ENCODE assay signal across 1 mouse cellular context in the genomic region with DNA sequence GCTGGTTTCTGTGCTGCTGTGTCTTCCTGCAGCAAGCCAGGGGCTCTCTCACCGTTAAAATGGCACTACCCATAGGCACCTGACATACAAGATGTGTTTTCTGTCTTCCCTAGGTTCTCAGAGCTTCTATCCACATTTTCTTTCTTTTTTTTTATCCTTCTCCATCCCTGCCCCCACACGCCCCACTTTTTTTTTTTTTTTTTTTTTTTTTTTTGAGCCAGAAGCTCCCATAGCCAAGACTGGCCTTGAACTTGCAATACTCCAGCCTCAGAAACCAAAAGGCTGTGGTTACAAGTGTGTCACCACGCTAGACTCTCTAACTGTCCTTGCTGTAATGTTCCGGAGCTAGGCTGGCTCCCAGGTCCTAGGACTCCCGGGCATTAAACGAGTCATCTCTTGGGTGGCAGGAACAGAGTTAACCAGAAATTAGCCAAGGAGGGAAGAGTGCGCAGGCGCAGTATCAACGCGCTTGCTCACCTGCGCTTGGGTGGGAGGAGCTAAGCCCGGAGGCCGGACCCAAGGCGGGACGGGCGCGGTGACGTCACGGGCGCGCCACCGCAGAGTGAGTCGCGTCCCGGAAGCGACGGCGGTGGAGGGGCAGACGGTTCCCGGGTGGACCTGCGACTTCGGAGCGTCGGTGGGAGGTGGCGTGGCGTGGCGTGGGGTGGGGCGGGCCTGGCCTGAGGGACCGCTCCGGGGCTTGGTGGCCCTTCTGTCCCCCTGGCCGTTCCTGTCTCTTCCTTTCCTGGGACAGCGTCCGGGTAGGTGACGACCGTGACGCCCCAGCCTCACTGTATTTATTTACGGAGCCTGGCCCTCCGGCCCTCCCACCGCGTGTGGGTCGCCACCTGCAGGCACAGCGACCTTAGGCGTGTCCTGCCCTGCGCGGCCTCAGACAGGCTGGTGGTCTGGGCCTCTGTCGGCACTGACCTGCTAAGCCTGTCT.
TF ChIP-seq lines count a peak whose summit lies in the region.

No protein-coding gene starts in this region.

TF ChIP-seq in MEL, 35 proteins besides CTCF, POLR2A, EP300 and RAD21:
- TF ChIP-seq GABPA (IDR thresholded peaks at IDR 0.05; ENCODE audit: low read depth, low read length) (no peak), ZC3H11A (IDR thresholded peaks at IDR 0.05; ENCODE audit: low read depth, low read length) (no peak), MYB (IDR thresholded peaks at IDR 0.05; ENCODE audit: low read depth, low read length) (no peak), ZKSCAN1 (IDR thresholded peaks at IDR 0.05; ENCODE audit: low read depth, low read length) (no peak; the same call in 1 of the 2 replicates), TAL1 (IDR thresholded peaks at IDR 0.05; ENCODE audit: low read length) (no peak), MYC (IDR thresholded peaks at IDR 0.05; ENCODE audit: low read depth, low read length) (0 out of 2 replicates have a peak, but pooled peaks have one; percentile 12), NRF1 (IDR thresholded peaks at IDR 0.05; ENCODE audit: insufficient read depth, low read depth, low read length, poor library complexity, severe bottlenecking) (peak; percentile 86), TCF12 (IDR thresholded peaks at IDR 0.05; ENCODE audit: low read depth, low read length) (peak; percentile 42), HCFC1 (IDR thresholded peaks at IDR 0.05; ENCODE audit: low read depth, low read length) (peak; percentile 88), CHD1 (IDR thresholded peaks at IDR 0.05; ENCODE audit: low read depth, low read length) (peak; percentile 36; the same call in 1 of the 2 replicates), ZNF384 (IDR thresholded peaks at IDR 0.05; ENCODE audit: low read depth, low read length) (peak; percentile 99), USF1 (IDR thresholded peaks at IDR 0.05; ENCODE audit: low read depth, low read length) (no peak; the same call in 1 of the 2 replicates), GATA1 (IDR thresholded peaks at IDR 0.05; ENCODE audit: low read depth, low read length) (no peak), SIN3A (IDR thresholded peaks at IDR 0.05; ENCODE audit: low read length) (peak; percentile 93), POLR2AphosphoS2 (IDR thresholded peaks at IDR 0.05; ENCODE audit: low read length) (peak; percentile 40; the same call in 1 of the 2 replicates), ETS1 (IDR thresholded peaks at IDR 0.05; ENCODE audit: low read depth, low read length) (0 out of 2 replicates have a peak, but pooled peaks have one; percentile 41), POLR2AphosphoS5 (IDR thresholded peaks at IDR 0.05; ENCODE audit: borderline replicate concordance, low read depth, low read length) (no peak), ZMIZ1 (IDR thresholded peaks at IDR 0.05; ENCODE audit: low read depth, low read length) (peak; percentile 34; the same call in 1 of the 2 replicates), ELF1 (IDR thresholded peaks at IDR 0.05; ENCODE audit: low read depth, low read length) (peak; percentile 98), KAT2A (conservative IDR thresholded peaks at IDR 0.05; ENCODE audit: low read depth, low read length) (no peak), TBP (IDR thresholded peaks at IDR 0.05; ENCODE audit: low read depth, low read length) (0 out of 2 replicates have a peak, but pooled peaks have one; percentile 22), RCOR1 (IDR thresholded peaks at IDR 0.05; ENCODE audit: low read depth, low read length) (no peak; the same call in 1 of the 2 replicates), MAZ (IDR thresholded peaks at IDR 0.05; ENCODE audit: low read depth, low read length) (no peak), USF2 (IDR thresholded peaks at IDR 0.05; ENCODE audit: borderline replicate concordance in 1 of 2, insufficient read depth in 1 of 2, low read depth in 1 of 2, low read length in 2 of 2) (no peak), SMC3 (IDR thresholded peaks at IDR 0.05; ENCODE audit: low read depth, low read length) (no peak), E2F4 (IDR thresholded peaks at IDR 0.05; ENCODE audit: borderline replicate concordance, low read depth, low read length) (no peak), CHD2 (IDR thresholded peaks at IDR 0.05; ENCODE audit: low read length) (no peak; the same call in 1 of the 2 replicates), BHLHE40 (IDR thresholded peaks at IDR 0.05; ENCODE audit: borderline replicate concordance, low read depth, low read length) (no peak), MAFK (IDR thresholded peaks at IDR 0.05; ENCODE audit: borderline replicate concordance, low read depth, low read length) (no peak), MEF2A (IDR thresholded peaks at IDR 0.05; ENCODE audit: extremely low read depth, insufficient replicate concordance, low read depth, low read length, poor library complexity, severe bottlenecking) (no peak), MXI1 (IDR thresholded peaks at IDR 0.05; ENCODE audit: low read depth, low read length) (peak; percentile 50), NELFE (IDR thresholded peaks at IDR 0.05; ENCODE audit: low read depth, low read length) (peak; percentile 78), UBTF (IDR thresholded peaks at IDR 0.05; ENCODE audit: borderline replicate concordance, insufficient read depth, low read depth, low read length) (no peak), JUND (IDR thresholded peaks at IDR 0.05; ENCODE audit: low read depth, low read length) (no peak), MAX (IDR thresholded peaks at IDR 0.05; ENCODE audit: low read length) (no peak; the same call in 1 of the 2 replicates)
